Mouse (Mus musculus) spleen, adult 2 months (tissue): ENCODE measurements around the gene Rora.

ENCODE experiments used
- CTCF ChIP-seq: fragments of 200-500 bp; IDR thresholded peaks from 2 replicates; pipeline ENCODE4 v1.5.1; 2011; ENCODE audit warnings: mild to moderate bottlenecking, inconsistent platforms; ENCODE audit not compliant: insufficient read depth, insufficient read length, insufficient replicate concordance; ENCODE audit errors: extremely low read depth
- POLR2A ChIP-seq: fragments of 200-500 bp; IDR thresholded peaks from 2 replicates; pipeline ENCODE4 v1.6.1; 2011; ENCODE audit warnings: low read depth, low read length, inconsistent platforms

GRCm38 (mm10) chr9:69301445-69301844 lies 647.9 kb downstream of the Rora start:
- TF ChIP-seq POLR2A (no peak), CTCF (no peak)
